Mouse (Mus musculus) thymus, adult 18-20 months (tissue): Measurements from ENCODE around the gene Csnk1g1.
A peak's percentile ranks its signal among the peaks of the same experiment; 100 is the strongest.

ENCODE experiments used
- DNase-seq, 2 experiments: peaks; one replicate each; pipeline ENCODE4 v3.0.0; 2022; ENCODE audit warnings: mixed read lengths in 2 of 2

Gene Csnk1g1

DNA sequence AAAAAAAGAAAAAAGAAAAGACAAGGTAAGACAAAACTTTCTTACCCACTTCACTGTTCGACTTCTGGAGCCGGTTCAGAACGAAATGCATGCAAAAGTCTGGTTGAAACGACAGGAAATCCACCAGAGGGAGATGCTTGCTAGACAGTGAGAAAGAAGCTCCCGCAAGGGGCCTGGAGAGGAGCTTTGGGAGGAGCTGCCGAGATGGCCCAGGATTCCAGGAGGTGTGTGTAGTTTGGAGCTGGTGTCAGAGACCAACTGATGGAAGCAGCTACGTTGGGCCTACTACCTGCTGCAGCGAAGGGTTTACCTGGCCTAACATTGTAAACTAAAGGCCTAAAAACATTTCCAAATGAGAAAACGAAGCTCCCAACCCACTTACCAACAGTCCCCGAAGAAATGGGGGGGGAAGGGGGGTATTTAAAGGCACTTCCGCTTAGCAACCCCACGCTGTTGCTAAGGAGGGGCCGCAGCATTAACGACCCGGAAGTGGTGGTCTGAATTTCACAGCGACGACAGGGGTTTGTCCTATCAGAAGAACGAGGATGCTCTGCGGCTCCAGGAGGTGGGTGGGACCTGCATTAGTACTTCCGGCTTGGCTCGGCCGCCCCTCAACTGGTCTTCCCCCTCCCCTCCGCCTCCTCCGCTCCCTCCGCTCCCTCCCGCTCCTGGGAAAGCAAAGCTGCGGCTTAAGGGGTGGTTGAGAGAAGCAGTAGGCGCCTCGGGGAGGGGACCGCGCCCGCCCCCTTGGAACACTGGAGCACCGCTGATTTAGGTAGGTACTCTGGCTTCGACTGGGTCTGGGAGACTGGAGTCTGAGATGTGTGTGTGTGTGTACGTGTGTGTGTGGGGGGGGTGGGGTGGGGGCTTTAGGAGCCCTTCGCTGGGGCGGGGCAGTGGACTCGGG lies at the start of gene Csnk1g1, which contains the start of gene Trip4:
Gene Csnk1g1, plus strand, starts transcription at position 531 of the 907 bp plus-strand sequence.
Gene Trip4, minus strand, starts transcription at position 401 of the 907 bp plus-strand sequence.
- peak; percentile 89 to 92 for DNase-seq

DNA sequence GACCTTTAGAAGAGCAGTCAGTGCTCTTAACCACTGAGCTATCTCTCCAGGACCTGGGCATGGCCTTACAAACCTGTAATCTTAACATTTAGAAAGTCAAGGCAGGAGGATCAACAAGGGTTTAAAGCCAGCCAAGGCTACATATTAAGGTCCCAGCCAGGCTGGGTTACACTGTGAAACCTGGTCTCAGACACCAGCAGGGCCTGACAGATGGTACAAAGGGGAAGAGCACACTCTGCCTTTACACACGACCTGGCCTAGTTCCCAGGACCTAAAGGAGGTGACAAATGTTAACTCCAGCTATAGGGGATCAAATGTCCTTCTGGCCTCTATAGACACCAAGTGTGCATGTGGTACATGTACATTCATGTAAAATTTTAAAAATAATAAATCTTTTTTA lies 49.1 kb upstream of the Csnk1g1 start:
- no peak for DNase-seq

GRCm38 (mm10) chr9:65884564-65885315 lies 24.0 kb upstream of the Csnk1g1 start:
- peak; percentile 81 to 82 for DNase-seq

DNA sequence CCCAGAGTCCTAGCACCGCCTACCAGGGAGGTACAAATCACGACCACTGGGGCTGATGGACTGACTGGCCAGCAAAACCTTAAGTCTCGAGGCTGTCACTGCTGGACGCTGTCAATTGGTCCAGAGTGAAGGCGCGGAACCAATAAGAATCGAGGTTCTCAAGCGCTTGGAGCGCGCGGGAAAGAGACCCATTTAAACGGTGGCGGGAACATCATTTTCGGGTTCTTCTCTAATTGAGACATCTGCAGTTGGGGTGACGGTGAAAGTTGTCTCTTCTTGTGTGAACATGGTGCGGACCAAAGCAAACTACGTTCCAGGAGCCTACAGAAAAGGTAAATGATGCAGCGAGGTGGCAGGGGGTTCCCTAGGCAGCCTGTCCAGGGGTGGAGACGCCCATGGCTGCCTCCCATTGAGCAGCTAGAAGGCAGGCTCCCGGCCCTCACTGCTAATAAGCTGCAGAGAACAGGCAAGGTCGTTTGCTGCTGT lies 18.5 kb upstream of the Csnk1g1 start, which contains the start of gene Pclaf:
Gene Pclaf, plus strand, starts transcription at position 95 of the 486 bp plus-strand sequence.
- peak; percentile 40 to 68 for DNase-seq

- no peak for DNase-seq
Measured at GRCm38 (mm10) chr9:65891126-65891525, 17.6 kb upstream of the Csnk1g1 start.

DNA sequence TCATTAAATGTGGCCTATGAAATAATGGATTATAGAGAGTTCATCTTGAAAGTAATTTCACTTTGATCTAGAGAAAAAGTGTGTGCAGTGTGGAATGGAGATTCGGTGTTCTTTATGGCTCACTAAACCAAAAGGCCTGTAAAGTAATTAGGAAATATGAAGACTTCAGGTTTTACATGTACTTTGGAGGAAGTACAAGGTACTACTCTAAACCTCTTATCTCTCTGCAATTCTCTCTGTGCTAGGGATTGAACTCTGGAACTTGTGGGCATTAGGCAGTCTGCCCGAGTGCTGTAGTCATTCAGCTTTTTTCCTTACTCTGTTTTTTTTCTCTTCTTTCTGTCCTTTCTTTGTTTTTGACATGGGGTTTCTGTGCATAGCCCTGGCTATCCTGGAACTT lies 11.7 kb upstream of the Csnk1g1 start:
- no peak for DNase-seq

- no peak for DNase-seq
Measured at GRCm38 (mm10) chr9:65902879-65903278, 5.8 kb upstream of the Csnk1g1 start.

DNA sequence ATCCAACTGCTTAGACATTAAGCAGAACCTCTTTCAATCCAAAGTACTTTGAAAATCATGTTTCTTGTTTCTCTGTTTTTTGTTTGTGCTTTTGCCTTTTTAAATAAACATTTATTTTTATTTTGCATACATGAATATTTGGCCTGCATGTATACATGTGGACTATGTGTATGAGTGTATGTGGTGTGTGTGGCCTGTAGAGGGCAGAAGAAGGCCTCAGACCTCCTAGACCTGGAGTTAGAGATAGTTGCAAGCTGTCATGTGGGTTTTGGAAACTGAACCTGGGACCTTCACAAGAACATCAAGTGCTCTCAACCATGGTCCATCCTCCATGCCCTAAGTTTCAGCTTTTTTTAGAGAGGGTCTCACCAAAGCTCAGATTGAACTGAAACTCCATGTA lies 5.3 kb upstream of the Csnk1g1 start:
- DNase-seq = no peak

GRCm38 (mm10) chr9:65909301-65909801 lies 627 bp downstream of the Csnk1g1 start:
- peak; percentile 51 to 61 for DNase-seq

DNA sequence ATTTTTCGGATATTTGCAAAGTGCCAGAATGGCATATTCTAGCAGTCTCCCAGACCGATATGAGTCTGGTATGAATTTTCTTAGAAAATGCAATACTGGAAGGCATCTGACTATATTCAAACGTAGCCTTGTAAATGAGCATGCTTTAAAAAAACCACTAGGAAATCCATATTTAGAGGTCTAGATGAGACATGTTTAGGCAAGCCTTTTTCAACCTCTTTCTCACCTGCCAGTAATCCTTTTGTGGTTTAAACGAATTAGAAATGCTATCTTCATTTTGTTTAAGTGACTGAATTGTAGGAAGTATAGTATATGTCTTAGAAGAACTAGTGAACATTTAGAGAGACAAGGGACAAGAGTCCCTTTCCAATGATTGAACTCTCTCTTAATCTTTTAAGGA lies 1.1 kb downstream of the Csnk1g1 start:
- no peak for DNase-seq

GRCm38 (mm10) chr9:65913976-65914375 lies 5.3 kb downstream of the Csnk1g1 start:
- DNase-seq = no peak

GRCm38 (mm10) chr9:65917015-65917414 lies 8.3 kb downstream of the Csnk1g1 start:
- DNase-seq = no peak

DNA sequence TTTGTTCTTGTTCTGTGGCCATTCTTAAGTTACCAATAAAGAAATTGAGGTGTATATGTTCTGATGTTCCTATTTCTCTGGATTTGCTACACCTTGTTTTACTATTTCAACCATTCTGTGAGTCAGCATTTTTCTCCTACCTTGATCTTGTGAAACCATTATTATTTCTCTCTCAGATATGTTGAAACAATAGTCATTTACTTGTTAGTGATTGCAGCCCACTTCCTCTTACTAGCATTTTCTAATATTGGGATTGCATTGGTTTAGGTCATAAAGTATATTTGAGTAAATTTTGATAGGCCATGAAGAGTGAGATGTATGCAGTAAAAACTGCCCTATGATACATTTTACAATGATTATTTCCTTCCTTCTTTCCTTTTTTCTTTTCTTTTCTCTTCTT lies 19.7 kb downstream of the Csnk1g1 start:
- no peak for DNase-seq

DNA sequence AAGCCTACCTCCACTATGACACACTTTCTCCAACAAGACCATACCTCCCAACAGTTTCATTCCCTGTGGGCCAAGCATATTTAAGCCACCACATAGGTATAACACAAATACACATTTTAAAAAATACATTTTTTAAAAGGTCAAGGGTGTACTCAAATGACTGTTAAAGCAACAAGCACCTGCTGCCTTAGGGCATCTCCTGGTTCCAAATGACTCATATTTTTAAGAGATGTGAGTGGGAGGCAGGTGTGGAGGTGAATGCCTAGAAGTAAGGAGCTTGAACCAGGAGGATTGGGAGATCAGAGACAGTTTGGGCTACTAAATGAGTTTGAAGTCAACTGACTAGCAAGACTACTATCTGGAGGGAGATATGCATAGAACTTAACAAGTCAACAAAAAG lies 21.1 kb downstream of the Csnk1g1 start:
- no peak for DNase-seq

DNA sequence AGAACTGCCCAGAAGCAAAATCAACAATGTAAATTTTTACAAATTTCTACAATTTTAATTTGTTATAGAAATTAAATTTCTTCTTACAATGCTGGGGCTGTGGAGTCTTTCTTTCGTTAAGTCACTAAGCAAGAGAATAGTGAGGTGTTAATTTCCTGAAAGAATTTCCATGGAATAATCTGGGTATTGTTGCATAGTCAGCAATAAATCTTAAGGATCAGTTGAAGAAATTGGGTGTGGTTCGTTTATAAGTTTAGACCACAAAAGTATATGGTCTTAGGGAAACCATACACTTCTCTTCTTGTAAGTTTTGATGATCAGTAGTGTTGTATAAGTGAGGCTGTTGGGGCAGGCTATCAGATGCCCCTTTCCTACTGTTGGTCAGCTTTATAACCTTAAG lies 28.8 kb downstream of the Csnk1g1 start:
- DNase-seq = no peak

DNA sequence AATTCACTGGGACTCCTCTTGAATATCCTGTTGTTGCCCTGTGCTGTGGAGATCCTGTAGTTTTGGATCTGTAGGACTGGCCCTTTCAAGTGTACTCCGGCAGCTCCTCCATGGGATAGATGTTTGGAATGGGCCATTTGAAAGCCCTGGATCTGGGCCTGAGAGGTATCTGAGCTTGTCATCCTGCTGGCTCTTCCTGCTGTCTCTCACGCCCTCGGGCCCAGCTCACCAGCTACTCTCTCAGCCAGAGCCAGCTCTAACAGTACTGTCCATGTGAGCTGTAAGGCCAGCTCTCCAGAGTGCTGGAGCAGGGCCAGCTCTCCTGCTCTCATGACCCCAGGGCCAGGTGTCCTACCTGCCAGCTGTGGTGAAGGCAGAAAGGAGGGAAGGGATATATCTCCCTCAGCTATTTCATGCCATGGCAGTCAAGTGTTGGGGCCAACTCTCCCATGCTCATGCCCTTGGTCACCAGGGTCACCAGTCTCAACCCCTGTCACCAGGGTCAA lies 42.4 kb downstream of the Csnk1g1 start:
- no peak for DNase-seq

DNA sequence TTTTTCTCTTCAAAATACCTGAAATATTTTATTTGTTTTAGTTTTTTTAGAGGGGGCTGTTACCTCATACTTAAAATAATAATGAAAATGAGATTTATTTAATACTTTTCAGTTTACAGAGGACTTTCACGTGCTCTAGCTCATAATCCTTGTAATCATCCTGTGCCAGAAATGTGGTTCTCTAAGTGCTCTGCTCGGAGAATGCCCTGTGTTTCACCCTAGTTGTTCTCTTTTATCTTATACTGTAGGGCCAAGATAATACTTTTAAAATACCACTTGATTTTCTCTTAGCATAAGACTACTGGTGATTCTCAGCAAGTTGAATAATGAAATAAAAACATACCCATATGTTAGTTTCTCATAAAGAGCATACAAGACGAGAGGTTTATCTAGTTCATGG lies 61.3 kb downstream of the Csnk1g1 start:
- no peak for DNase-seq

DNA sequence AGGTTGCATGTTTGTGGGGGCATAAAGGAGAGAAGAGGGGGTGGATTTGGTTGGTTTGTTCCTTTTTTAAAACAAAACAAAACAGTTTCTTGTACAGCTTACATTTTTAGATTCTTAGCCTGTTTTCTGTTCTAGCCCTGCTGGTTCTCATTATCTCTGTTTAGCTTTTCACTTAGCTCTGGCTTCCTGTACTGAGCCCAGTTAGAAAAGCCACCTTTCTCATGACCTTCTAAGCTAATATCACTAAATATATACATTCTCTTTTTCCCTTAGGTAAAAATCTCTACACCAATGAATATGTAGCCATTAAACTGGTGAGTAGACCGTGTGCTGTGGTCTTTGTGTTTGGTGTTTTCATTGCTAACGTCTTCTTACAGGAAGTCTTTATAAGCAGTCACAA lies 64.5 kb downstream of the Csnk1g1 start:
- DNase-seq = no peak

DNA sequence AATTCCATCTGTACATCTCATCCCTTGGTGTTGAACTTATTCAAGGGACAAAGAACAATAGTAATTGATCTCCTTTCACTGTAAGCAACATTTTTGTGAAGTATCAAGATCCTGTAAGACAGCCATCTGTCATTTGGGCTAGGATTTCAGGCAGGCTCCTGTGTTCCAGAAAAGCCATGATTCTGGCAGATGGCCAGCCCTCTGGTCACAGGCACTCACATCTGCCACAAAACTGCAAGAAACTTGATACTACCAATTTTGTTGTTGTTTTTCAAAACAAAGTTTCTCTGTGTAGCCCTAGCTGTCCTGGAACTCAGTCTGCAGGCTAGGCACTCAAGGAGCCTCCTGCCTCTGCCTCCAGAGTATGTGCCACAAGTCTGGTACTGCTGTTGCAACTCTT lies 67.2 kb downstream of the Csnk1g1 start:
- DNase-seq = no peak

DNA sequence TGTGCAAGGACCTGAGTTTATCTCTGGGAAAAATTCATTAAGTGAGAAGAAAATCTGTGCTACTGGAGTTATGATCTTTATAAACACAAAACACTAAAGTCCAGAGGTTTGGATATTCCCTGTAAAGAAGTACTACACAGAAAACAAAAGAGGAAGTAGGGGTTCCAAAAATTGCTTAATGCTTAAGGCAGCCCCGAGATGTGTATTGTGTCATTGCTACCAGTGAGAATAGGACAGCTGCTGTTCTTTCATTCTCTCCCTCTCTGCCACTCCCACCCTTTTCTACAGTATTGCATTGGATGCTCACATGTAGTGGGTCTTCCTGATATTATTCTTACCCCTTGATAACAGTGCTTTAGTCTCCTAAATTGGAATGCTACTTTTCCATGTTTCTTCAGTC lies 74.1 kb downstream of the Csnk1g1 start:
- no peak for DNase-seq

DNA sequence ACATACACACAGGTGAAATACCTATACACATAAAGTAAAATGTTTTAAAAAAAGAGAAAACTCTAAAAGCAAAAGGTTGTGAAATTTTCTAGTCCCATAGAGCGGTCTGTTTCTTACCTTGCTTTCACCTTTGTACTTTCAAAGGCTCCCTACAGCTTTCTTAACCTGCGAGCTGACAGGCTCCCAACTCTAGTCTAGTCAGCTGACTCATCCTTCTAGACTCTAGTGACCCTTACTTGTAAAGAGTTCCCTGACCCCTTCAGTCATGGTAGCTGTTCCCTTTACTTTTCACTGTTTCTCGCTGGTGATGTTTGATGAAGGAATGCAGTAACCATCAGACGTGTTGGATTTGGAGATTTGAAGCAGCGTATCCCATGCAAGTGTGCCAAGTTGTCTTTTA lies 78.3 kb downstream of the Csnk1g1 start:
- no peak for DNase-seq

DNA sequence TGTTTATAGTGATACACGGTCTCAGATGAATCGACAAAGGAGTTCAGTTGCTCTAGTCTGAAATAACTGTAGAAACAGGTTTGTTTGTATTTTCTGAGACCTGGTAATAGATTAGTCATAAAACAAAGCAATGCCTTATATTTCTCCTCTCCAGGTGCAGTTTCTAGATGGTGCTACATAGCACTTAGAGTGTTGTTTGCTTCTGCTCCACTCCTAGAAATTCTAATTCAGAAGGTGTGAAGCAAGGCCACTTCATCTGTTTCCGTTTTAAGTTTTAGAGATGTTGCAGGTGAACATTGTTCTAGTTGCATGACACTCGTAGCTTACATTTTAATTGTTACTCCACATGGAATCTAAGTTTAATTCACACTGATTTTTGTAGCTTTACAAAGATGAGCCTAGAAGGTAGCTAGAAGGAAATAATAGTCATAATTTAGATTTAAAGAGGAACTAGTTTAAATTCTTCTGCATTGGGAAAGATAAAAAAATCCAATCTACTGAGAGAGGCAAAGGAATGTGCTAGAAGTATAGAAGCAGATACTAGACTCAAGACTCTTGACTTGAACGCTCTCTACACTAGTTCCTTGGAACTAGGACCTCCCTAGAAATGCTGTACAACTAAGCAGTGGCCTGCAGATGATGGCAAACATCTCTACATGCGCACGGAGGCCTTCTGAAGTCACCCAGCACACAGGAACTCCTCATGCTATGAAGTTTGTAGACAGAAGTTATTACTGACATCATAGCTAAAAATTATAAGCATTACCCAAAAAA lies 87.1 kb downstream of the Csnk1g1 start:
- no peak for DNase-seq
